Mouse (Mus musculus) cerebellum, postnatal 25 days (tissue): Measurements from ENCODE around the gene Apobec3.
"Not testable (repeated sequence)": the region's sequence is repeated elsewhere in the genome, so short reads cannot be mapped to it uniquely, and the experiment has no call there.

Experiments used
- DNase-seq, 2 experiments: peaks; one replicate each; pipeline ENCODE4 v3.0.0; 2021; ENCODE audit warnings: mixed read lengths in 2 of 2

Gene Apobec3

DNA sequence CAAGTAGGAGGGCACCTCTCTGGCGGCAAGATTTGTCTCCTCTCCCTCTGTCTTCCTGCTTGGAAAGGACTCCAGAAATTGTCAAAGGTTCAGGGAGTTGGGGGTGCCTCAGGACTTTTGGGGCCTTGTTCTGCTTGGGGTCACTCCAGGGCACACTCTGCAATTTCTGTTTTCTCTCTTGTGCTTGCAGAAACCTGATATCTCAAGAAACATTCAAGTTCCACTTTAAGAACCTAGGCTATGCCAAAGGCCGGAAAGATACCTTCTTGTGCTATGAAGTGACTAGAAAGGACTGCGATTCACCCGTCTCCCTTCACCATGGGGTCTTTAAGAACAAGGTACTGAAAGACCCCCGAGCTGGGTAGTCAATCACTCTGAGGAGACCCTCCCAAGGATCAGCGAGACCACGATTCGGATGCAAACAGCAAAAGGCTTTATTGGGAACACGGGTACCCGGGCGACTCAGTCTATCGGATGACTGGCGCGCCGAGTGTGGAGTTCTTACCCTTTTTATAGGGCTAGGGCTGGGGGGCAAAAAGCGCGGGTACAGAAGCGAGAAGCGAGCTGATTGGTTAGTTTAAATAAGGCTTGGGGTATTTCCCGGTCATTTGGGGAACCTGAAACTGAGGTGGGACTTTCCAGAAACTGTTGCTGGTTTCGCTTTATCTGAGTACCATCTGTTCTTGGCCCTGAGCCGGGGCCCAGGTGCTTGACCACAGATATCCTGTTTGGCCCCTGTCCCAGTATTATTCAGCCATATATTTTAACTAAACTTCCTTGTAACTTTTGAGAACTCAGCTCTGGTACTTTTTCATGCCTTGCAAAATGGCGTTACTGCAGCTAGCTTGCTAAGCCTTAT is 4.0 kb downstream of the Apobec3 start:
- not testable (repeated sequence) for DNase-seq

DNA sequence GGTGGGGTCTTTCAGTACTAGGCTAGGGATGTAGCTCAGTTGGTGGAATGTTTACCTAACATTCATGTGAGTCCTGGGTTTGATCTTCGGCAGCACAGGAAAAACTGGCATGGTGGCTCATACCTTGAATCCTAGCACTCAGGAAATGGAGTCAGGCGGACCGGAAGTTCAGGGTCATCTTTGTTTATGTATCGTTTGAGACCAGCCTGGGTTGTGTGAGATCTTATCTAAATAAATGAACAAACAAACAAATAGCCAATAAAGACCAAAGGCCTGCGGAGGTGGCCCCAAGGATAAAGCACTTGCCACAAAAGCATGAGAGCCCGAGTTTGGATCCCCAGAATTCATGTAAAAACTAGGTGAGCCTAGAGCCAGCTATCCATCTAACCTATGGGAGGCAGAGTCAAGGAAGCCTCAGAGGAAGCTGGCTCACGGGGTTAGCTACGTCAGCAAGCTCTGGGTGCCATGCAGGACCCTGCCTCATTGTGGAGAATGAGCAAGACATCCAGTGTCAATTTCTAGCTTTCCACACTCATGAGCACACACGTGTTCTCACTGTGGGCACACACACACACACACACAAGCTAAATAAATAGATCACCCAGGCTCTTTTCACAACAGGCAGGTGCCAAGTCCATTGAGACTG is 4.7 kb downstream of the Apobec3 start:
- no peak for DNase-seq

DNA sequence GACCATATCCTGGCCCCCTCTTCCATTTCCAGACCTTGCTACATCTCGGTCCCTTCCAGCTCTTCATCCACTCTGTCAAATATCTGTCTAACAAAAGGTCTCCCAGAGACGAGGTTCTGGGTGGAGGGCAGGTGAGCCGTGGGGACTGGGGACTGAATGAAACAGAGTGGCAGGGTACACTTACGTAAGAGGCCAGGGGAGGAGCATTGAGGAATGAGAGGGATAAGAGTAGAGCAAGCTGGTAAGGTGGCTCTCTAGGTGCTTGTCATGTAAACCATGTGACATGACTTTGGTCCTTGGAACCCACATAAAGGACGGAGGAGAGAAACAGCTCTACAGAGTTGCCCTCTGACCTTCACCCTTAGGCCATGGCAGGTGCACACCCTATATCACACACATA is 7.5 kb downstream of the Apobec3 start:
- no peak for DNase-seq

DNA sequence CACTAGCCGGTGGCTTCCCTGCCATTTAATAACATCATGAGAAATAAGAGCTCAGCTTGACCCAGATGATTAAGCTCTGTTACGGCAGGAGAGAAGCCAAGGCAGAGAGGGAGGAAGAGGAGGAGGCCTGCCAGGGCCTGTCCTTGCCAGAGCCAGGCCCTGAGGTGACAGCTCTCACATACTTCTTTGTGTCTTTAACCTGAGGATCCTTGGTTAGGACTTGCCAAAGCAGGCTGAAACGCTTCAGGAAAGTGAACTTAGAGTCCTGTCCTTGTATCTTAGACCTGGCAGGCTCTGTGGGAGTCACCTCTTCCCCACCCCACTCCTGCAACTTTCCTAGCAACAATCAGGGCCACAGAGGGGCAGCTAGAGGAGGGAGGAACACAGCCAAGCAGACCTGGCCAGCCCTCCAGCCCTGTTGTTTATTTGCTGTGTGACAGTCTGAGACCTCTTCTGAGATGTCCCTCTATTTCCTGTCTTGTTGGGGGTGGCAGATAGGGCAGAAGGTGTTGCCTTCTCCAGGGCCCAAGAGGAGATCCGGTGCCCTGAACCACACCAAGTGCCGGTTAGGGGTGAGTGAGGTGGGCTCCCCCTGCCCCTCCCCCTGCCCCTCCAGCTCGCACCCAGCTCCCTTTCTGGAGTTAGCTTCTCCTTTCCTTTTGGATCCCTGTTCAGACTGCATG is 8.5 kb downstream of the Apobec3 start:
- DNase-seq: no peak

DNA sequence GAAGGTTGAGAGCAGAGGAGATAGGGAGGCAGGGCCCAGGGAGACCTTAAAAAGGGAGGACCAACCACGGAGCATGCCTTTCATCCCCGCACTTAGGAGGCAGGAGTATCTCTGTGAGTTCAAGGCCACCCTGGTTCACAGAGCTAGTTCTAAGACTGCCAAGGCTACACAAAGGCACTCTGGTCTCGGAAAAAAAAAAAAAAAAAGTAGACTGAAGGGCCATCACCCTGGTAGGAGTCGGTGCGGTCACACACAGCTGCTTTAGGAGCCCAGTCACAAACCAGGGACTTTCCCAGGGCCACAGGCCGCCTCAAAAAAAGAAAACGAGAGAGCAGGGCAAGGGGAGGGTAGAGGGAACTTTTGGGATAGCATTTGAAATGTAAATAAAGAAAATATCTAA is 9.3 kb downstream of the Apobec3 start:
- no peak for DNase-seq

DNA sequence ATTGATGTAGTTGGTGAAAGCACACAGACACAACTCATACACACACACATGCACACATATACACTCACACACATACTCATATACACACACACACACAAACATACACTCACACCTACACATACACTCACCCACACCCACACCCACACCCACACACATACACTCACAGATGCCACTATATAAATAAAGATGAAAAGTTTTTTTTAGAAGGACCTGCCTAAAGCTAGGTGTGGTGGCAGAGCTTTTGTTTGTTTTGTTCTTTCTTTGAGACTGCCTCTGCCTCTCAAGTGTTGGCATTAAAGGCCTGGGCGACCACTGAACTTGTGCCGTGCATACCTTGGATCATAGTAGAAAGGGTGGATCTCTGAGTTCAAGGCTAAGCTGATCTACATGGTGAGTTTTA is 9.9 kb downstream of the Apobec3 start:
- no peak for DNase-seq

DNA sequence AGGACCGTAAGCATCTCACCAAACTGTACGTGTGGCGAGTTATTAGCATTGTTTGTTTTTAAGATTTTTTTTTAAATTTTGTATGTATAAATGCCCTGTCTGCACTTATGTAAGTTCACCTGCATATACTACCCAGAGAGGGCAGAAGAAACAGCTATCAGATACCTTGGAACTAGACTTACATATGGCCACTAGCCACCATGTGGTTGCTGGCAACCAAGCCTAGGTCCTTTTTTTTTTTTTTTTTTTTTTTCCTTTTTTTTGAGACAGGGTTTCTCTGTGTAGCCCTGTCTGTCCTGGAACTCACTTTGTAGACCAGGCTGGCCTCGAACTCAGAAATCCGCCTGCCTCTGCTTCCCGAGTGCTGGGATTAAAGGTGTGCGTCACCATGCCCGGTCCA is 11.6 kb downstream of the Apobec3 start:
- DNase-seq: not testable (repeated sequence)

DNA sequence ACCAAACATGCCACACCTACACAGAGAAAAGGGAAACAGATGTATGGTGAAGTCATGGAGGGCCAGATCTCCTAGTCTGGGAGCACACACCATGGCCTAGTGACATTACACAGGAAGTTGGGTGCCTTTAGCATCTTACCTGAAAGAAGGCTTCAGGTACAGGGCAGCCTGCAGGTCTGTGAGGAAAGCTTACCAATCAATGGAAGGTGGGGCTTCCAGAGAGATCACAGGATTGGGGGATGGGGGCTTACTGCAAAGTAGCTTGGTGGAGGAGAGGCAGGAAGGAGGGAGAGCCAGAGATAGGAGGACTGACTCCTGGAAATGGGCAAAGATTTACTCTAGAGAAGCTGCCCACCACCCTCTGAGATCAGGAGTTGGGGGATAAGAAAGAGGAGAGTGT is 12.5 kb downstream of the Apobec3 start:
- DNase-seq: no peak

DNA sequence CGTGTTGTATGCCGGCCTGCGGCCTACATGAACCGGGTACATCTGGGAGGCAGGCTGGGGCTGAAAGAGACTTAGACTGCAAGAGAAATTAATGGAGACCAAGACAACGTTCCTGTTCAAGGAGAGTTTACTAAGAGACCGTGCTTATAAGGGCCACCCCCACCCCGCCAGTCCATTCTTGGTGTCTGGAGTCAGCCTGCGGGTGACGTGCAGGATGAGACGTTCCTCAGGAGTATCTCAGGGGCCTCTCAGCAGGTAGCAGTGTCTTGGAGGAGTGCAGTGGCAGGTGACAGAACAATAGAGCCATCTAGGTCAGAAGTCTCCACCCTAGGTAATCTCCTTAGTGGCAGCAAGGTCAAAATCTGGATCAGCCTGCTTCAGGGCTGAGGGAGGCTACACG is 13.2 kb downstream of the Apobec3 start:
- DNase-seq: not testable (repeated sequence)

DNA sequence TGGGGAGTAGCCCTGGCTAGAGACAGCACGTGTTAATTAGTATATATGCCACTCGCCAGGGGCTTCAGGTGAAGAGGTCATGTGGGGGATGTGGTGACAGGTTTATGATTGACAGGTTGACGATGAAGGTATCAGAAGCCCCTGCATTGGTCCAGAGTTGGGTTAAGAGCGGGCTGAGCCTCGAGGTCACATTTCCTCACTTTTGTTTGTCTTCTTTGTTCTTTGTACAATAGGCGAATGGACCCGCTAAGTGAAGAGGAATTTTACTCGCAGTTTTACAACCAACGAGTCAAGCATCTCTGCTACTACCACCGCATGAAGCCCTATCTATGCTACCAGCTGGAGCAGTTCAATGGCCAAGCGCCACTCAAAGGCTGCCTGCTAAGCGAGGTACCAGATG is 13.8 kb downstream of the Apobec3 start:
- no peak for DNase-seq

DNA sequence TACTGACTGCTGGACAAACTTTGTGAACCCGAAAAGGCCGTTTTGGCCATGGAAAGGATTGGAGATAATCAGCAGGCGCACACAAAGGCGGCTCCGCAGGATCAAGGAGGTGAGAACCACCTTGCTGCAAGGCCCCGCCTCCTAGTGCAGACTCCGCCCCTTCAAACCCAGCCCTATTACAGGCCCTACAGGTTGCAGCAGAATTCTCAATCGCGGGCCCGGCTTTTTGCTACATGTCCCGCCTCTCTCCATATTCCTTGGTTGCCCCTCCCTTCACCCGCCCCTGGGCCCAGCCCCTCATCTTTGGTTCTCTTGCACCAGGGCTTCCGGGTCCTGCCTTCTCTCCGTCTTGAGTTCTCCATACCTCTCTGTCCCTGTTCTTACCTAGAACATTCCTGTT is 15.4 kb downstream of the Apobec3 start:
- no peak for DNase-seq

DNA sequence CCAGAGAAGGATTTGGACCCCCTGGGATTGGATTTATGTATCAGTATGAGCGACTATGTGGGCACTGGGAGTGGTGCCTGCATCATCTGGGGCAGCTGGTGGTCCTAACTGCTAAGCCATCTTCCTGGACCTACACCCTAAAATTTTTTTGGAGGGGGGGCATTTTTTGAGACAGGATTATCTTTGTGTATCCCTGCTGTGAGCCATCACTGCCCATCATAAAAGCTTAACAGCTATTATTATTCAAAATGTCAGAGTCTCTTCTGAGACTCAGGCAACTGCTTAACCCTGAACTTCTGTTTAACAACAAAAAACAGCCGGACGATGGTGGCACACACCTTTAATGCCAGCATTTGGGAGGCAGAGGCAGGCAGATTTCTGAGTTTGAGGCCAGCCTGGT is 17.5 kb downstream of the Apobec3 start:
- DNase-seq: not testable (repeated sequence)

DNA sequence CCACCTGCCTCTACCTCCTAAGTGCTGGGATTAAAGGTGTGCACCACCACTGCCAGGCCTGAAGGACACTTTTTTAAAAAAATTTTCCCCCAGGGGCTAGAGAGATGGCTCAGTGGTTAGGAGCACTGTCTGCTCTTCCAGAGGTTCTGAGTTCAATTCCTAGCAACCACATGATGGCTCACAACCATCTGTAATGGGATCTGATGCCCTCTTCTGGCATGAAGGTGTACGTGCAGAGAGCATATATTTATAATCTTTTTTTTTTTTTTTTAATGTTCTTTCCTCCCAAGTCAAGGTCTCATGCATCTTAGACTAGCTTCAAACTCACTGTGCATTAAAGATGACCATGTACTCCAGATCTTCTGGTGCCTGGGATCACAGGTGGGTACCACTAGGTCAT is 19.4 kb downstream of the Apobec3 start:
- not testable (repeated sequence) for DNase-seq

DNA sequence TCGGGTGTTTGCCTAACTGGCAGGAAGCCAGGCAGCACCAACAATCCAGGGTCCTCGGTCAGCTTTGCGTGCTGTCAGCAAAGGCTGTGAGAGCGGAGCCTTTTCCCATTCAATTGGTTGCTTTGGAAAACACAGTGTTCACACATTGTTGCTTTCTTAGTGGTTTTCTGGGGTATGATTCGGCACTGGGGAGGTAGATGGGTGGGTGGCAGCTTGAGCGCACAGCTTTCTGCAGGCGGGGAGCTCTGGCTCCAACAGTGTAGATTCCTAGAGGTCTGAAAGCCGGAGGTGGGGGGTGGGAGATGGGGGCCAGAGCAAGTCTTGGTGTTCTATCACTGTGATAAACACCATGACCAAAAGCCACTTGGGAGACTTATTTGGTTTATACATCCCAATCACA is 19.9 kb downstream of the Apobec3 start:
- DNase-seq: no peak

DNA sequence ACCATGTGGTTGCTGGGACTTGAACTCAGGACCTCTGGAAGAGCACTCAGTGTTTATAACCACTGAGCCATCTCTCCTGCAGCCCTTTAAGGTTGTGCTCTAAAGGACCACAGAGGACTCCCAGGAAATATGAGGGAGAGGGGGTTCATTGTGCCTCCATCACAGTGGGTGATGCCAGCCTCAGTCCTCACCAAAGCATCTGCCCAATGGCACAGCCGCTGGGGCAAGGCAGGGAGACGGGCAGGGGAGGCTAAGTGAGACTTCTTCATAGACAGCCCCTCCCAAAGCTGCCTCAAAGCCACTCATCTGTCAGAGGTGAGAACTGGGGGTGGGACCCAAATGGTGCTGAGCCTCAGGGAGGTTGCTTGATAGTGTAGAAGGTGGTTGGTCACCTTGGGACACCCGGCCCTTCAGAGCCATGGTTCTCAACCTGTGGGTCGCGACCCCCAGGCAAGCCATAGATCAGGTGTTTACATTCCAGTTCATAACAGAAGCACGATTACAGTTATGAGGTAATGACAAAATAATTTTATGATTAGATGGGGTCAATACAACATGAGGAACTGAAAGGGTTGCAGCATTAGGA is 22.4 kb downstream of the Apobec3 start:
- no peak for DNase-seq

DNA sequence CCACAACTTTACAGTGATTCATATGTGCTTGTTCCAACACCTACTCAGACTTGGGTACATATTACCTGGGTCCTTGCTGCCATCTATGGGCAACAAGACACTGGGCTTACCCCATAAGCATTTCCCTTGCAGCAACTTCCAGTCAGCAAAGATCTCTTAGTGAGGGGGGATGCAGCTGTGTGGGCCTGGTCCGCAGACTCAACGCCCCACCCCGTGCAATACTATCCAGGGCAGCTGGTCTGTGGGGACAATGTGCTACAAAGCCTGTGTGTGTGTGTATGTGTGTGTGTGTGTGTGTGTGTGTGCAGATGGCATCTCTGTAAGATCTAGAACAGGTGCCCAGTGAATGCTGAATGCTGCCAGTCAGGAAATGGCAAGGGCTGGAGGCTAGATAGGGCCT is 22.9 kb downstream of the Apobec3 start:
- DNase-seq: peak; percentile 58 to 63

DNA sequence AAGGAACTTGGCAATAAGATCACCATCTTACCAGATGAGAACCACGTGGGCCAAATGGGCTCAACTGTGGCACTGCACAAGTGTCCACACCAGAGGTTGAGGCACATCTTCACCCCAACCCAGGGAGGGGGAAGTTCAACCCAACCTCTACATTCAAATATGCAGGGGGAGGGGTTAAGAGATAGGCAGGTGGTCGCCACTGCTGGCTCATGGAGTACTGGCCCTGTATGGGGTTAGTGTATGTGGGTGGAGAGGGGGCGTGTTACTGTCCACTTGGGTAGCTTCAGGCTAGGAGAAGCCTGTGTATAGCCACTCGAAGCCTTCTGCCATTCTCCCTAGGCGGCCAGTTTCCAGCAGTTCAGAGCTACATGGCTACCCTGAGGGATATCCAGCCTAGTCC is 24.7 kb downstream of the Apobec3 start:
- no peak for DNase-seq

DNA sequence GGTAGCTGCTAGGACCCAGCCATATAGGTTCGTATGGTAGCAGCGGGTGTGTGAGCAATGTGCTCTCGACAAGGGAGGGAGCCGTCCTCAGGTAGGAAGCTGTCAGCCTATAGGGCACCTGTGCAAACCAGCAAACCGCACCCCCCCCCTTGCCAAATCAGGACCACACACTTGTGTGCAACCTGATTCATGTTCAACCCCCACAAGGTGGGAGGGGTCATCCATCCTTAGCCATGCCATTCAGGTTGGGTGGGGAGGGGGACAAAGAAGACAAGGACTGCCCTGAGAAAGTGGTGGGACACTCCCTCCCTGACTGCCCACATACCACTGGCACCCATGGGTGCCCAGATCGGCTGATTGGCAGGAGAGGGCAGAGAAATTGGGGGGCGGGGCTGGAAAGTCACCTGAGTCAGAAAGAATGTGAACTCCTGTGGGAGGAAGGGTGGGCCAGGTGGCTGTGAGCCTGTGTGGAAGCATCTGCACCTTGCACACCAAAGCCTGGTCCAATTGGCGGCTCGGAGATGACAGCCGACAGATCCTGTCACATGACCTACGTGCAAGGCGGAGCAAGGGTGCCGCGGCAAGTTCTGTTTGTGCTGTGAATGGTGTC is 25.8 kb downstream of the Apobec3 start:
- no peak for DNase-seq

DNA sequence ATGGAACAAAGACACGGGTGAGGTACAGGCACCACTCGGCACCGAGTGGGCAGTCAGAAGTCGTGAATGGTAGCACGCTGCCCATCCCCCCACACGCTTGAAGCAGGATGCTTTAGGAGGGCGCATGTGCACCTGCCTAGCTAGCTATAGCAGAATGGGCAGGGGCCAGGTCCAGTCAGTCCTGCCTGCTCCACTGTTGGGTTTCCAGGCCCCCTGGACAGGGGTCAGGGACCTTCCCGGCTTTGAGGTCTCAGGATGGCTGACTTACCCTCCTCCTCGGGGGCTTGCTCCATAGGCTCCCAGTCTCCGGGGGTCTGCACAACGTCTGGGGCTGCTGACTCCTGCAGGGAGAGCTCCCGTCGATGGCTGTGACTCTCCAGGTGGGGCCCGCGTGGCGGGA is 27.0 kb downstream of the Apobec3 start:
- no peak for DNase-seq

DNA sequence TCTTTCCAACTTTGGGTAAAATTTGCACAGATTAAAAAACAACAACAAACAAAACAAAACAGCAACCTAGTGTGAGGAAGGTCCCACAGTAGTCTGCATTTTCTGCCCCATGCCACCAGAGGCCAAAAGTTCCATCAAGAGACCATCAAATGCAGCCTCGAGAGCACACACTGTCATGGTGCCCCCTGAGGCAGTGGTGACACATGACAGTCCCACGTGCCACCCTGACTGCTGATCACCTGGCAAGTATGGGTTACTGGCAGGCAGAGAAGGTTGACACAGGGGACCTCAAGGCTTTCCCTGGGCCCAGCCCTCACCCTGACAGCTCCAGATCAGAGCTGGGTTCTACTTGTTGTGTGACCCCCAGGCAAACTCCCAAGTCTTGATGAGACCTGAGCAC is 28.3 kb downstream of the Apobec3 start:
- DNase-seq: no peak

DNA sequence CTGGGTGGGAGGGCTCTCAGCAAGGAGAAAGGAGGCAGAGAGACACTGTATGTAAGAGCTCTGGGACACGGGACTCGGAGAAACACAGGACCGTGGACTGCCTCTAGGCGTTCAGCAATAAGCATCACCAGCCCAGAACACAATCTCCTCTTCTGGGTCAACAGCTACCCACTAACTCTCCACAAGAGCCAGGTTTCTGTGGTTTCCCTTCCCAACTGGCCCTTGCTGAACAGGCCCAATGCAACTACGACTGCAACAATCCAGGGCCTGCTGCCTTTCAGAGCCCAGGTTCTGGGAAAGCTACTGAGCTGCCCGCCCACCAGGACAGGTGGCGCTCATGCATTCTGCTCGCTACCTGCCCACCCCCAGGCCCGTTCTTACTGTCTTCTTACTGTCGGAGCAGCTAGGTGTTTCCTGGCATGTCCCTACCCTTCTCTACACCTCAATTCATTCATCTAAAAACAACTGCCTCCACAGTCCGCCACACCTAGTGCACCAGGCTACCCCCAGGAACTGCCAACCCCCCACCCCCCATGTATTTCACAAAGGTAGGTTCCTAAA is 35.5 kb downstream of the Apobec3 start:
- DNase-seq: peak; percentile 39 to 41

DNA sequence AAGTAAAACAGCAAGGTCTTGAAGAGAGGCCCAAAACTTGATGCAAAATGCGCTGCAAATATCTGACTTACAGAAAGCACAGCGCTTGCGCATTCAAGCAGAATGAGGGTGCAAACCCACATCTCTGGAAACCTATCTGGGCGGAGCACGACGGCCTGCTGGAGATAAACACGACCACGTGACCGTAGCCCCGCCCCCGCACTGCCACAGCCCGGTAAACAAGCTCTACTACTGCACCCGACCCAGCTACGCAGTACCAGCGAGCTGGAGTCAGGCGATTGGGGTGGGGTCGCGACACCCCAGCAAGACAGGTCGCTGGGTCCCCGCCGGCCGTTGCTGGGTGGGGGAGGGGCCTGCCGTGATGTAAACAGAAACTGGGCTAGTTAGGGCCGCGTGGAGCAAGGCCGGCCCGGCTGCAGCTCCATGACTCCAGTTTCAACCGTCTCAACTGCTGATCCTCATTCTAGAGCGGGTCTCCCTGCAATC is 36.2 kb downstream of the Apobec3 start:
- DNase-seq: peak; percentile 94 to 96

DNA sequence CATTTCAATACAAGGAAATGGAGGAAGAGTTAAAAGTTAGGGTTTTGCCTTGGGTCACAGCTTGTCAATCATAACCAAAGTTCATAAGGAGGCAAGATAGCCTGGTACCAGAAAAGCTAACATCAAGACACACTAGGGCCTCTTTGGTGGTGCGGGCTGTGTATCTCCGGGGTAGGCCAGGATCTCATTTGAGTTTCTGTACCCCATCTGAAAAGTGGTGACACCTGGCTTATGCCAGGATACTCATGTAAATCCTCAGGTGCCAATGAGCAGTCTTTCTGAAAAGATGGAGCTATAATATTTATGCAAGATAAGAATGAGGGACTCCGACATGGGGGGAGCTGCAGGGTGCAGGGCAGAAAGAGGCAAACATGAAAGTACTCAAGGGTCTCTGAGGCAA is 36.9 kb downstream of the Apobec3 start:
- DNase-seq: no peak
